Mouse (Mus musculus): ENCODE results near the gene Gsdmc4.

DNA sequence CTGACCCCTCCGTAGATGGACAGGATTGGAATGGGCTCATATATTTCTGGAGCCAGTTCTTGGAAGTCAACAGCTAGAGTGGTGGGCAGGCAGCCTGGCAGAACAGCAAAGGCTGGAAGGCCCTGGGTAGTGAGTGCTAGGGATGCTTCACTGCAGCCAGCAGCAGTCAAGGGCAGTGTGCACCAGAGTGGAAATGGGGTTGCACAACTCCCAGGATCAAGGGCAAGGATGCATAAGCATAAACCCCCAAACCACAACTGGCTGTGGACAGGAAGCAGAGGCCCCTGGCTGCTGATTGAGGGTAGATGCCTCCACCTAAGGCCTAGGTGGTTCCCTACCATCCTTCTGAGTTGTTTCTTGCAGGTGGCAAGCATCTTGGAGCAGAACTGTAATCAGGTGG, 12.4 kb upstream of the Gsdmc4 start:
- no peak for TF ChIP-seq CTCF (conservative IDR thresholded peaks at IDR 0.05; ENCODE audit: insufficient read depth, insufficient read length, low read depth, low read length)
- TF ChIP-seq POLR2A (IDR thresholded peaks at IDR 0.05; ENCODE audit: low read depth, low read length) = no peak
